Mouse (Mus musculus) layer of hippocampus, postnatal 25 days (tissue): ENCODE data around the gene Rtl8b. TPM values are rescaled to one million over a fixed set of nuclear protein-coding genes. Genes with fewer than 3 reads are reported as not detected.
A peak's percentile ranks its signal among the peaks of the same experiment; 100 is the strongest.
"Not testable (repeated sequence)": the region's sequence is repeated elsewhere in the genome, so short reads cannot be mapped to it uniquely, and the experiment has no call there.

Experiments
- DNase-seq, 2 experiments: peaks; one replicate each; pipeline ENCODE4 v3.0.0; 2022; ENCODE audit warnings: mixed read lengths in 2 of 2, low spot score in 1 of 2; ENCODE audit errors: extremely low spot score in 1 of 2
- total RNA-seq, 2 experiments: library from RNA; stranded (reverse); gene quantifications; 2 replicates each; pipeline ENCODE4 v1.2.3; 2021

Rtl8b gene
- 100 to 1,000 TPM; 193 to 216 TPM for total RNA-seq

GRCm38 (mm10) chrX:53670294-53670693, at the start of gene Rtl8b:
Gene Rtl8b (minus strand): TSS chrX:53670408.
- DNase-seq: peak; percentile 46 to 66

GRCm38 (mm10) chrX:53716323-53717182, 46.3 kb upstream of the Rtl8b start:
- peak; percentile 10 to 28 for DNase-seq

- no peak for DNase-seq
These were observed 45.7 kb upstream of the Rtl8b start for GRCm38 (mm10) chrX:53715942-53716322.

GRCm38 (mm10) chrX:53702673-53703072, 32.5 kb upstream of the Rtl8b start:
- DNase-seq: no peak

GRCm38 (mm10) chrX:53699225-53699624, 29.0 kb upstream of the Rtl8b start:
- DNase-seq: no peak

- DNase-seq: no peak
These were observed 24.0 kb upstream of the Rtl8b start for GRCm38 (mm10) chrX:53694008-53694777.

- DNase-seq: no peak
These were observed 22.9 kb upstream of the Rtl8b start for GRCm38 (mm10) chrX:53693141-53693540.

GRCm38 (mm10) chrX:53692065-53692464, 21.9 kb upstream of the Rtl8b start:
- no peak for DNase-seq

- DNase-seq: not testable (repeated sequence)
These were observed 14.5 kb upstream of the Rtl8b start for GRCm38 (mm10) chrX:53684676-53685075.

- not testable (repeated sequence) for DNase-seq
These were observed 12.4 kb upstream of the Rtl8b start for GRCm38 (mm10) chrX:53682650-53683049.

GRCm38 (mm10) chrX:53676943-53677342, 6.7 kb upstream of the Rtl8b start:
- DNase-seq: peak; percentile 42 to 85

- DNase-seq: not testable (repeated sequence)
These were observed 488 bp upstream of the Rtl8b start for GRCm38 (mm10) chrX:53670696-53671095.

- DNase-seq: not testable (repeated sequence)
These were observed 494 bp downstream of the Rtl8b start for GRCm38 (mm10) chrX:53669557-53670270.

- DNase-seq: not testable (repeated sequence)
These were observed 17.3 kb downstream of the Rtl8b start for GRCm38 (mm10) chrX:53652917-53653316.

- DNase-seq: no peak
These were observed 24.3 kb downstream of the Rtl8b start for GRCm38 (mm10) chrX:53645885-53646284.

- peak; percentile 30 to 53 for DNase-seq
These were observed 26.9 kb downstream of the Rtl8b start, which contains the start of gene Rtl8a for GRCm38 (mm10) chrX:53642980-53643961. Gene Rtl8a (minus strand): TSS chrX:53643682.

- not testable (repeated sequence) for DNase-seq
These were observed 27.6 kb downstream of the Rtl8b start for GRCm38 (mm10) chrX:53642604-53642979.

GRCm38 (mm10) chrX:53638107-53638506, 32.1 kb downstream of the Rtl8b start:
- DNase-seq: not testable (repeated sequence)
